Mouse (Mus musculus): ENCODE data around the gene Kif1a.

Kif1a gene

GRCm38 (mm10) chr1:93092582-93092981 lies 9.2 kb downstream of the Kif1a start:
- DNase-seq, result peak; percentile 1

DNA sequence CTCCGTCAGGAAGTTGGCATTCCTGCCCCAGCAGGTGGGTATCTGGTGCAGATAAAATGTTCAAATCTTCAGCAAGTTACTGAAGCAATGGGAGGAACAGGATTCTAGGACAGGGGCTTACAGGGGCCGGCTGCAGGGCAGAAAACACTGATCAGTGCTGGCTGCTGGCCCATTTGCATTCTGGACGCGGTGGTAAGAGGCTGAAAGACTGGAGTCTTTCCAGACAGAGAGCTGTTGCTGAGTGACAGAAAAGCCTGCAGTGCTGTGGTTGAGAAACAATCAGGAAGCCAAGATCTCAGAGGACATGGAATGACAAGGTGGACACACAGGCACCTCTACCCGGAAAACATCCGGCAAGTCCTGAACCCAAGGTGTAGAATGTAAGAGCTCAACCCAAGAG lies 16.6 kb downstream of the Kif1a start:
- DNase-seq, result no peak

- peak; percentile 72 for DNase-seq
Measured at GRCm38 (mm10) chr1:93083420-93084285, 18.1 kb downstream of the Kif1a start.

DNA sequence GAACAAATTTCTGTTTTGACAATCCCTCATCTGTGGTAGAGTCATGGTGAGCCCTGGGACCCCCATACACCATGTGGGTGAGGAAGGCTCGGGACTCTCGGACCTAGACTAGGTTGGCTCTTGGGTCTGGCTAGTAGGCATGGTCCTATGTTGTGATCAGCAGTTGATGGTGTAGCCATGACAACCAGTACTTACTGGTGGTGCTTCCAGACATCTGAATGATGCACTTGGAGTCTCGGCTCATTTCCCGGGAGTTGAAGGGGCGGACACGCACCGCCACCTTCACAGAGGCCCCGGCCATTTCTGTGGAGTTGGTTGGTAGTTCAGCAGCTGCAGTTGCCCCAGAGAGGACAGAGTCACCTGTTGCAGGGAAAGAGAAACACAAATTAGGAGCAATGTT lies 19.6 kb downstream of the Kif1a start:
- DNase-seq, result no peak

DNA sequence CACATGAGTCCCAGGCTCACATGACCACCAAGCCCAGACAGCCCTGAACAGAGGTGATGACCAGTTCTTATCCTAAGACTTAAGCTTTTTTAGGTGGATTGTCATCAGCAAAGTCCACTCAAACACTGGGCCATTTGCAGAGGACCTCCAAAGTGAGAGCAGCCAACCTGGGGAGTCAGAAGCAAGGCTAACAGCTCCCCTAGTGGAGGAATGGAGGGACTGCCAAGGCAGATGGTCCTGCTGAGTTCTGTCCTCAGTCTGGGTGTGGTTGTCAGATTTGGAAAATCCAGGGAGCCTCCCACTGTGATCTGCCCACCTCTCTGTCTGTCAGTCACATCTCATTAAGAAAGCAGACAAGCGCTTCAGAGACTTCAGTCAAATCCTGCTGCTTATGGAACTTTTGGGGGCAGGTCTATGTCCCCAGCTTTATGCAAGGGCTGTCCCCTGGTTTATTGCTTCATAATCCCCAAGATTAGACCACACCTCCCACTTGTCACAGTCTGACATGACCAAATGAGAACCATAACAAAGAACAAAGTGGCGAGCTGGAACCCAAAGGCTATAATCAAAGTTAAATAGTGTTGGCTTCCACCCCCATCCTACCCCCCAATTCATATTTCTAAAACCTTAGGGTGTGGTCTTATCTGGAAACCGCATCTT lies 20.7 kb downstream of the Kif1a start:
- DNase-seq, result peak; percentile 75

DNA sequence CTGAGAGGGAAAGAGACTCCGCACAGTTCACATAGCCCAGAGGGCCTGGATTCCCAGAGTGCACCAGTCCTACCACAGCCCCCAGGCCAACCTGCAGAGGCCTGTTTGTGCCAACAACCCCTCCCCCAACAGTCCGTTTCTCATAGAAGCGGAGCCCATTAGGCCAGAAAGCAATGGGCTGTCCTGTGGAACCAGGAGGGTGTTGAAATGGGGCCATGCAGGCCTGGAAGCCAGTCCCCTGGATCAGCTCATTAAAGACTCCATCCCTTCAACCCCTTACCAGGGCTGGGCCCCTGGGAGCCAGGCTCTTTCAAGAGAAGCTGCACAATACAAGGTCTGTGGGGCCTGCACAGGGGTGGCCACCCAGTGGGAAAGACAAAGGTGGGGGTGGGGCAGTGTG lies 22.1 kb downstream of the Kif1a start:
- no peak for DNase-seq

- DNase-seq, result no peak
Measured at GRCm38 (mm10) chr1:93072279-93072865, 29.4 kb downstream of the Kif1a start.

DNA sequence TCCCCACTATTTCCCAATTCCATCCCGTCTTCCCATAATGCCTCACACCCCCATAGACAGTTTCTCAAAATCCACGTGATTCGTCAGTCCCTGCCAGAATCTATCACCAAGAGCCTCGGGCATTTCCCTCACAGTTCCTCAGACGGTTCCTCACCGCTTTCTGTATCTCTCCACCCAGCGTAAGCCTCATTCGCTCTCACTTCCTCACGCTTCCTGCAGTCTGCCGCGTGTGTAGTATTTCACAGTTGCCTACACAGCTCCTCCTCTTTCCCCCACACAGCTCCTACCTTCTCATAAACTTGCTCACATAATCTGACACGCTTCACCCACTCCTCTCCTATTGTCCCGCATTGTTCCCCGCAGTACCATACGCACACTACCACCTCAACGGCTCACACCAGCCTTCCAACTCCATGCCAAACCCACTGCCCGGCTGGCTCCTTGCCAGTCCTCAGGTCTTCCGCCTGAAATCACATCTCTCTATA lies 30.2 kb downstream of the Kif1a start:
- no peak for DNase-seq

- no peak for DNase-seq
Measured at GRCm38 (mm10) chr1:93070881-93071280, 30.9 kb downstream of the Kif1a start.

DNA sequence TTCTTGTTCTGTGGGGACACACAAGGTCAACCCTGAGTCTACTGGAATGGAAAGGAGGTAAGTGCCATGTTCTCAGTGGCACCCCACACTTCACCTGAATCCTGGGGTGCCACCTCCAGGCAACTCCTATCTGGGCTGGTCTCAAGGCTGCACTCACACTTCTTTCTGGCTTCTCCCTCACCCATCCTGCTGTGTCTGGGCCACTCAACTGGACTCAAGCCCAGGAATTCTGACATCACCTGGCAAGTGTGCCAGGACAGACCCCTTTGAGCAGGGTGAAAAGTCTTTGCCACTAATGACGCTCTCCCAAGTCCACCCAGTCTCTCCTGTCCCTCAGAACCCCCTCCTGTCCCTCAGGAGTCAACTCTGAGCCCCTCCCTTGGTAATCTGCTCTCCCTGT lies 33.2 kb downstream of the Kif1a start:
- DNase-seq, result peak; percentile 57

DNA sequence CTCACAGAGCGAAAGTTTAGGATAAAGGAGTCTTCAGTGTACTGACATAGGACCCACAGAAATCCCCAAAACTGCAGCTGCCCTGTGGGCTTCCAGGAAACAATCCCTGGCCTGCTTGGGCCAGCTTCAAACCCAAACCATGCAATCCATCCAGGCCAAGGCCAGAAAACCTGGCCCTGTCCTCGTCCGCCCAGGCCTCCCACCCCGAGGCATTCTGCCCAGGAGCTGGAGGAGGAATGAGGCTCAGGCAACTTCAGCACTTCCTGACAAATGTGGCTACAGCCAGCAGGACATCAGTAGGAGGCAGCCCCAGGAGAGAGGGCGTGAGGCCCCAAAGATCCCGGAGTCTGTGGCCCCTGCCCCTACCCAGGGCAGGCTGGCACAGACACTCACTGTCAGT lies 36.1 kb downstream of the Kif1a start:
- DNase-seq, result no peak

DNA sequence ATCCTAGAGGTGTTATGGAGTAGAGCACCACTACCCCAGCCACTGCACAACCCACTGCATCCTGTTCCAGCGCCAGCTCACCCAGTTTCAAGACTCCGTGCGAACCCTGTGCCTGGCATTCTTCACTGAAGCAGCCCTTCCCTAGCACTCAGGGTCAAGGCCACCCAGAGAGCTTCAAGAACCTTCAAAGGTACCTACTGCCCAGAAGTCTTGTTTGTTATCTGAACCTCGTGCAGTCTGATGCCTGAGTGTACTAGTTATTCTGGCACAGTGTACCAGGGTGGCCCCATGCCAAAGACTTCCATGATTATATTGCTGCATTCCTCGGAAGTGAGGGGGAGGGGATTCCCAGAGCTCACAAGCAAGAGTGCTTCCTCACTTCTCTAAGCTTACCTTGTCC lies 38.1 kb downstream of the Kif1a start:
- DNase-seq, result no peak

DNA sequence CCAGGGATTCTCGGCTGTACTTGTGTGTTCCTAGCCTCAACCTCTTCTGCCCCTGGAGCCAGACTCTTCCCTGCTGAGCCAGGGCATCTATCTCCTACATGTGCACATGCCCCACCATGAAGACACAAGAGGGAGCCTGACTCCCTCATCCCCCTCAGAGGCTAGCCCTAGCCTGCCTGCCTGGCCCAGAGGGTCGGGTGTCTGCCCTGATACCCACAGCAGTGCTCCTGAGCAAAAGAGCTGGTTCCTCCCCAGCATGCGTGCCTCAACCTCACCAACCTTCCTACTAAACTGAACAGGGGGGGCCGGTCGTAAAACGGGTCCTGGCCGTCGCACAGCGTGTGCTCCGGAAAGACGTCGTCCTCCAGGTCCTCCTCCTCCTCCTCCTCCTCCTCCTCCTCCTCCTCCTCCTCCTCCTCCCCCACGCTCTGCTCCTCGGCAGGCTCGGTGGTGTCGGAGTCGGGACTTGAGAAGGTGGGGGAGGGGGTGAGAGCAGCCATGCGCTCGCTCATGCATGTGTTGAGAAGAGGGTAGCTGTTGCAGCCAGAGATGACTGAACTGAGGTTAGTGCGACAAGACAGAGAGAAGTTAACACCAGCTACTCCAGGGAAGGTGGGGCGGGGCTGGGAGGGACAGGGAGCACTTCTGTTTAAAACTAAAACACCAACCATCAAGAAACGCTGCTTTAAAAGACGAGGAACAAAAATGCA lies 50.5 kb downstream of the Kif1a start:
- DNase-seq, result no peak

DNA sequence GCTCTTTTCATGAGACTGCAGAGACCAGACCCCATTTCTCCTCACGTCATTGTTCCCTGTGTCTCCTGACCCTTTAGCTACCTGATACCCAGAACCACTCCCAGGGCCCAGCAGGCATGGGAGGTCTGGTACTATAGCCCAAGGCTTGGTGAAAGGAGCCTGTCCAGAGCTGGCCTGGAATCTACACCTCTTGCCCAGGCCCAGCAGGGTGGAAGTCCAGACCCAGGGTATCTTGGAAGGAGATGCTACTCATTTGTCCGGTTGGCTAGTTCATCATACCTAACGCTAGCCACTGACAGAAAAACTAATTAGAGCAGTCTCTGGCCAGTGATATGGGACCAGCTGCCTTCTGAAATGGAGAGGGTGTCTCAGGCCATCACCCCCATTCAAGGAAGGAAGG lies 51.7 kb downstream of the Kif1a start:
- peak; percentile 59 for DNase-seq

DNA sequence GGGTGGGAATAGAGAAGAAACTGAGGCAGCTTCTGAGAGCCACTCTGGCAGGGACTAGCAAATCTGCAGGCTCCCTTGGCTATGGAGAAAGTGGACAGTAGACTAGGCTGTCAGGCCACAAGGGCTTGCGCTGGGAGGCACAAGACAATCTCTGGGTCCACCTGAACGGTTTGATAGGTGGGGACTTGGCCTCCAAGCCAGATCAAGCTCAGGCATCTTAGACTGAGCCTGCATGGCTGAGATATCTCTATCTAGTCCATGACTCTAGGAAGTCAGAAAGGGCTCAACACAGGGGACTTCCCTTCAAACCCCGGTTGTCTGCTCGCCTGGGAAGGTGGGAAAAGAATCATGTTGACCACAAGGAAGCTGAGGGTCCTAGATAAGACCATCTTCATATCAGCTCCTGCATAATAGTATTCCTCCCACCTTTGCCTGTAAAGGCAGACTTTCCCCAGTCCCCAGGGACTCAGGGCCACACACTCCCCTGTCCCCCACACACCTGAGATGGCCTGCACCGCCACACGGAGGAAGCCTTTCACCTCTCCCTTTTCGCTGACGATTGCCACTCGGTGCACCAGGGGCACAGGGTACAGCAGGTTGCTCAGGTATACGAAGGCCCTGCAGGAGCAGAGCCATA lies 55.5 kb downstream of the Kif1a start:
- no peak for DNase-seq

DNA sequence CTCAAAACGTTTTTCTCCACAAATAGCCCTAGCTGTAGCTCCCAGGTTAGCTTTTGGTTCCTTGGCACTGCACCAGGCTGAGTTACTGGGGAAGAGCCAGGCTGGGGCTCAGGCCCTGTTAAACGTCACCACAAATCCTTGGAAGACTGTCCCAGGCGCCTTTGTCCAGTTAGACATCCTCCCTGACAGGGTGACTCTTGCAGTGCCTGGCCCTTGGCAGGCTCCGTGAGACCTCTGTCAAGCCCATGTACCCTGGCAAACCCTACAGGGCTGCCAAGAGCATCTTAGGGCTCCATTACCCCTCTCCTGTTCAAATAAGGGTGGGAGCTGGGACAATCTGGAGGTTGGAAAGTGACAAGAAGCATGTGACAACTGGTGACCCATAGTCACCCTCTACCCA lies 65.8 kb downstream of the Kif1a start:
- DNase-seq, result no peak

GRCm38 (mm10) chr1:93033989-93034388 lies 67.8 kb downstream of the Kif1a start:
- no peak for DNase-seq

DNA sequence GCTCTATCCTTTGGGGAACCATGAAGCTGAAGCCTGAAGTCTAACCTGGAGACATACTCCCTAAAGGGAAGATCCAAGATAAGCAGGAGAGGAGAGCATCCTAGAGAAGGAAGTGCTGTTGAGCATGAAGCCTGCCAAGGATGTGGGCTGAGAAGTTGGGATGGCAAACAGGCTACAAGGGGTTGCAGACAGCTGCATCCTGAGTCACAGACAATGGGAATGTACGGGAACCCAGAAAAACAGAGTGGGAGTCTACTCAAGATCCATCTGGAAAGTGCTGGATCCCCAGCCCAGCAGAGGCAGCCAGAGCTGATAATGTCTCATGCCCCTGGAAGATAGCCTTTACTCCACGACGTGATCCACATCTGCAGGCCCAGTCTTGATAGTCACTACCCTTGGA lies 70.6 kb downstream of the Kif1a start:
- DNase-seq, result no peak

DNA sequence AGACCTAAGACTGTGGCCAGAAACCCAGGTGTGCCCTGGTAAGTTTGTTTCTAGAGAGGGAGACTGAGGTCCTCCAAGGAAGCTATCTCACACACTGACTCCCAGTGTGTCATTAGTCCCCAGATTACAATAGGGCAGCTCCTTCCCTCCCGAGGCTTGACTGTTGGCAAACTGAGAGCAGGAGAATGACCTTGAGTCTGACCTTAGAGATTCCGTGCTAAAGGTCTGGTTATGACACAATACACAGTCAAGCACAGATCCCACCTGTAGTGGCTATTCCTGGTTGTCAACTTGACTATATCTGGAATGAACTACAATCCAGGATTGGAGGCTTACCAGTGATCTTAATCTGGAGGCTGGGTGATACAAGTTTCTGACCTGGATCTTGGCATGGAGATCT lies 71.7 kb downstream of the Kif1a start:
- no peak for DNase-seq

DNA sequence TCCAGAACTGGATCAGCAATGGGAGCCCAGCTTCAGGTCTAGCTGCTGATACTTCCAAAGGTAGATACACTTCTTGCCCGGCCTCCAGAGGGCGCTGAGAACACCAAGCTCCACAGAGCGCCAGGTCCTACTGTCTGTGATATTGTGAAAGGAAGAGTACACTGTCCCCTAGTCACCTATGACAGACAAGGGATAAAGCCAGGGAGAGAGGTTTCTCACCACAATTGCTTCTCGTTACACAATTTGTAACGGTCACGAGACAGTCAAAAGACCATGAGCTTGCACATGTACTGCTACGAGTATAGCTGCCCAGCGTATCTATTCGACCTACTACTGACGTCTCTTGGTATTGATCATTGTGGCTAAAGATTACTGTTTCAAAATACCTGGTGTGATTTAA lies 72.4 kb downstream of the Kif1a start:
- DNase-seq, result no peak

- DNase-seq, result no peak
Measured at GRCm38 (mm10) chr1:93026600-93026999, 75.2 kb downstream of the Kif1a start.

DNA sequence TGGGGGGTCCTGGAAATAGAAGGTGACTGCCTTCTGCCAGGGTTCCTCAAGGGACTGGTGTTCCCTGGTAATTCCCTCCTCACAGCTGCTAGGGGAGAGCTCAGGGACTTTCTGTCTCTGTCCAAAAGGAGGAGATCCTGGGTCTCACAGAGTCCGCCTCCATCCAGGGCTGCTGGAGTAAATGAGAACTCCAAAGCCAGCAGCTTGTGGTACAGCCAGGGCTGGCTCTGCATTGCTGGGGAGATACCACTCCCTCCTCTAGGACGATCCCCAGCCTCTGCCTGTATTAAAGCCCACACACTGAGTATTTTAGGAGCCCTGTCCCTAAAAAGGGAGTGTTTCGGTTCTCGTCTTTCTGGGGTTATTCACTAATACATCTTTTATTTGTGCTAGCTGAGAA lies 81.1 kb downstream of the Kif1a start:
- no peak for DNase-seq

DNA sequence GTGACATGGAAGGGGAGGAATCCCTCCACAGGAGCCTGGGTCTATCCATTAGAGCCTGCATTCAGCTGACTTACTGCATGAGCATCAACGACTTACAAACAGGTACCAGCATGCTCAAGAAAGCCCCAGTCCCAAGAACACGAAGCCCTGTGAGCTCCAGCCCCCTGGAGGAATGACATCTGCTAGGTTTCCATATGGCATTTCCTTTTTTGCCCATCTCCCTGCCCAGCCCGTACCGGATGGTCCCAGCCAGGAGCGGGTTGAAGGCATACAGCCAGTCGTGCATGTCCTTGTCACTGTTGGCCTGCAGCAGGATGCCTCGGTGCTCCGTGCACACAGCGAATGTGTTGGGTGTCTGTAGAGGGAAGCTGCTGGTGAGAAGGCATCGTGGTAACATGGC lies 83.0 kb downstream of the Kif1a start:
- peak; percentile 38 for DNase-seq

All from cerebellum, adult 11 months (tissue).